Mouse (Mus musculus): ENCODE measurements around the gene Gm38392.

DNA sequence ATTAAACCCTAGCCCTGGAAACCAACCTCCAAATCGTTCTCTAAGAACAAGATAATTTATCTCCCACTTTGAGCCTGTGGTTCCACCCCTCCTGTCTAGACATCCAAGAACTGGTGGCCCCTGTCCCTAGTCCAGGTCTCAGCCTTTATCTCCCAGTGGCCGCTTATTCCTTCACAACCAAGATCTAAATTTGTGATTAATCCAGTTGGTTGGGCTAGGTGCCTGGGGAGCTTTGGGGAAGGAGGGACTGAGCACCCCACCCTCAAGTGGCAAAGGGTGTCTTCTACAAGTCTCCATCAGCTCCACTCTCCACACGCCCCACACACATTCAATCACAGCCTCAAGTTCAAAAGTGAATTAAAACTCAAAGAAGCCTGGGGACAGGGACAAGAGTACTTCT, 80.5 kb downstream of the Gm38392 start:
- no peak for TF ChIP-seq CTCF (conservative IDR thresholded peaks at IDR 0.05; ENCODE audit: insufficient read depth, insufficient read length, low read depth, low read length)
- TF ChIP-seq POLR2A (IDR thresholded peaks at IDR 0.05; ENCODE audit: low read depth, low read length) = no peak

All from kidney, adult 2 months (tissue).